Mouse (Mus musculus): ENCODE measurements around the gene Gda. TPM values are rescaled to one million over a fixed set of nuclear protein-coding genes. Genes with fewer than 3 reads are reported as not detected.

Gene Gda
- polyA plus RNA-seq, 1 experiment, result 1.3 TPM

DNA sequence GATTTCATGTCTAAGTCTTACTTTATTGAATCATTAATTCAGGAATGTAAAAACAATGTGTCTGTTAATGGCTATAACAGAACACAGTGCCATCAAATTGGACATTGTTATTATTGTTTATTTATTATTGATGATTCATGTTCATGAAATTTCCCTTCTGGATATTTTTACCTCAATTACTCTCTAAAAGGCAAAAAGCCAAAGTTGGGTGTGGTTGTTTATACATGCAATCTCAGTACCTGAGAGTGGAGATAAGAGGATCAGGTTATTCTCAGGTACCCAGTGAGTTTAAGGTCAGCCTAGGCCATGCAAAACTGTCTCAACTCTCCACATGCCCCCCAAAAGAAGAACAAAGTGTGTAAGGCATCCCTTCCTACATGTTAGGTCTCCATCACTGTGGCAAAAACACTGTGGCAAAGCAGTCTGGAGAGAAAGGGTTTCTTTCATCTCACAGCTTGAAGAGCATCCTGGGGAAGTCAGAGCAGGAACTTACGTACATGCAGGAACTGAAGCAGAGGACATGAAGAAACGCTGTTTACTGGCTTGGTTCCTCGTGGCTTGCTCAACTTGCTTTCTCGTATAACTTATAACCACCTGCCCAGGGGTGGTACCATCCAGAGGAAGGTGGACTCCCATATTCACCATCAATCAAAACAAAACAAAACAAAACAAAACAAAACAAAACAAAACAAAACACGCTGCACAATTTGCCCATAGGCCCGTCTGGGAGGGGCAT, 89.6 kb downstream of the Gda start:
- no peak for TF ChIP-seq POLR2A (IDR thresholded peaks at IDR 0.05; ENCODE audit: low read depth, low read length)
- no peak for TF ChIP-seq CTCF (IDR thresholded peaks at IDR 0.05; ENCODE audit: borderline replicate concordance, insufficient read depth, low read length)
- Histone ChIP-seq H3K4me1 (ENCODE audit: control insufficient read depth, insufficient read depth, low read length) (no peaks in the 10 kb centered on the region), H3K27ac (ENCODE audit: insufficient read depth, low read length) (no peak overlapping the region), H3K4me3 (ENCODE audit: insufficient read depth, low read length) (no peak overlapping the region)

DNA sequence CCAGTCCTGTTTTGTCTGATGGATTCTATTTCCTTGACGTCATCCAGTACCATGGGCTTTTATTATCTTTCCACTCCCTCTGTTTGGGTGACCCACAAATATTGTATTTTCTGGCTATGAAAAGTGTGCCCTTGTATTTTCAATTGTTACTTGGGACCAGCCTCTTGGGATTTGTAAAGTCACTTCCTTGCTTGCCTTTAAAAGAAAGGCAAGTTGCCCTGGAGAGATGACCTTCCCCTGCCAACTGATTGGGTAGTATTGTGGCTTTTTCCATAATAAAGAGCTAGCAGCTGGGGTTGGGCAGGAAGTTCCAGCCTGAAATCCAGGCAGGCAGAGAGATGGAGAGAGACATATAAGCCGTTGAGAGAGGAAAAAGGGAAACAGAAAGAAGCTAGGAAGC, 91.5 kb downstream of the Gda start:
- no peaks in the 10 kb centered on the region for H3K4me1 ChIP-seq (ENCODE audit: control insufficient read depth, insufficient read depth, low read length)
- H3K4me3 ChIP-seq (ENCODE audit: insufficient read depth, low read length), result no peak overlapping the region
- TF ChIP-seq POLR2A (IDR thresholded peaks at IDR 0.05; ENCODE audit: low read depth, low read length) (no peak), CTCF (IDR thresholded peaks at IDR 0.05; ENCODE audit: borderline replicate concordance, insufficient read depth, low read length) (no peak)
- H3K27ac ChIP-seq (ENCODE audit: insufficient read depth, low read length), result no peak overlapping the region

DNA sequence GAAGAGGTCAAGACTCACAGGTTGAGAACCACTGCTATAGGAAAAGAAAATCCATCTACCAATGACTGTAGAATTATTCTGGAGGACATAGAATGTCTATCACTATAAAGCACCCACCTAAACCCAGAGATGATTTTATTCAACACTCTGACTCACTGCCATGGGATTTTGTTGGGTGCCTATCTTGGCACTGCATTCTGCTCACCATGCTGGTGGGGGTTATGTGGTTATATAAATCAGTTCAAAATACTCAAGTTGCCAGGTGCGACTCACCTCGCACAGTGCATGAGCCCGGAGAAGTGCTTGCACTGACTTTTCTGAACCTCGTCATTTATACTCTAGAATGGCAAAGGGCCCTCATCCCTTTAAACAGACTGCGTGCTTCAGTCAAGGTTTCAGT, 94.0 kb downstream of the Gda start:
- no peaks in the 10 kb centered on the region for H3K4me1 ChIP-seq (ENCODE audit: control insufficient read depth, insufficient read depth, low read length)
- H3K27ac ChIP-seq (ENCODE audit: insufficient read depth, low read length), result no peak overlapping the region
- TF ChIP-seq CTCF (IDR thresholded peaks at IDR 0.05; ENCODE audit: borderline replicate concordance, insufficient read depth, low read length), result no peak
- TF ChIP-seq POLR2A (IDR thresholded peaks at IDR 0.05; ENCODE audit: low read depth, low read length), result no peak

DNA sequence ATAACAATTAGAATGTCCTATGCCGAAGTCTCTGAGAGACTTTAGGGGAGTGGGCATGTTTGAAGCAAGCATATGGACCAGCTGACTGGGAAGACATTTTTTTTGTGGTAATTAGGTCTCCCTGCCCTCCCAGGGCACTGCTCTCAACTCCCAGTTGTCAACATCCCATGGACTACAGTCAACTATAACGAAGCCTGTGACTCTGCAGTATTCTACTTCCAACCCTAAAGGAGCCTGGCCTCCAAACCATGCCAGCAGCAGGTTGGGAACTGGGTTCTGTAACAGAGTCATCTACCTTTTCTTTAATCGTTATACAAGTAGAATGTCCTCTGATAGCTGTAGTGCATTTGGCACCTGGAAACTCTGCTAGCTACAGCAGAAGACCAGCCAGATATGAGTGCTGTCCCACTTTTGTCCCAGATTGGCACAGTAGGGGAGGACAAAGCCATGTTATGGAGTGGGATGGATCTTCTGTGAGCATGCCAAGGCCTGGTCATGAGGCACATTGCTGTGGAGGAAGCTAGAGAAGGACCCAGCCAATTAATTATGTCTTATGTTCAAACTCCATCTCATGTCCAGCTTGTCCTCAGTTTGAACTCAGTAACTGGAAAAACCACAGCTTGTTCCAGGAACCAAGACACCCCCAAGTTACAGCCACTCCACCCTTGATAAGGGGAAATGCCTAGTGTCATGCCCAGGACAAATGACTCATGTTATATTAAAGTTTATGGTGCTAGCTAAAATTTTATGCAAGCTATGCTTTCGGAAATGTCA, 96.6 kb downstream of the Gda start:
- H3K4me1 ChIP-seq (ENCODE audit: control insufficient read depth, insufficient read depth, low read length), result no peaks in the 10 kb centered on the region
- H3K27ac ChIP-seq (ENCODE audit: insufficient read depth, low read length), result no peak overlapping the region
- no peak for TF ChIP-seq CTCF (IDR thresholded peaks at IDR 0.05; ENCODE audit: borderline replicate concordance, insufficient read depth, low read length)
- TF ChIP-seq POLR2A (IDR thresholded peaks at IDR 0.05; ENCODE audit: low read depth, low read length), result no peak
- H3K4me3 ChIP-seq (ENCODE audit: insufficient read depth, low read length), result no peak overlapping the region

More for the DNA sequence above, 94.0 kb downstream of the Gda start:
- H3K4me3 ChIP-seq (ENCODE audit: insufficient read depth, low read length), result no peak overlapping the region

DNA sequence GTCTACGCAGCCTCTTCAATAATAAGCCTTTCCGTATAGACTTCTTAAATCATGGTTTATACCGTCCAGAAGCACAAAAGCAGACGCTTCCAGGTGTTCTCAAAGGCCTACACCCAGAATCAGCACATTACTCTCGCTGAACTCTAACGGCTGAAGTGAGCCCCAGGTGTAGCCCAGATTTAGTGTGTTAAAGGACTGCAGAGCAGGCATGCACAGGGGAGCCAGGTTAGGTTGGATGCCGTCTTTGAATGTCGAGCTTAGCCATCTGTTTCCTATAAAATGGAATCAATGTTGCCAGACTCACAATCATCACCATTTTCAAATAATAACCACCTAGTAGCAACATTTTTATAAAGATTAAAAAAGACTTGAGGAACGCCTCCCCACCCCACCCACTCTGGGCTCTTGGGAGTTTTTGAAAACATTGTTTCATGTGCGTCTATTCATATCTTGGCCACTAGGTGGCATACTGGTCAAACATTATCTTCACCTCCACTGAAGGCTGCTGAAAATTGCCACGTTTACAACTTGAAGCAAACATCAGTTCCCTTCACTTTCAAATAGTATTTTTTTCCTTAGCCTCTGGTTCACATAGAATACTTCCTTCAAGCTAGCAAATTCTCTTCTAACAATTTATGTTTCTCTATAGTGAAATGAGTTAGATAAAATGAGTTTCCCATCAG, 100.0 kb downstream of the Gda start:
- Histone ChIP-seq H3K27ac (ENCODE audit: insufficient read depth, low read length) (no peak overlapping the region), H3K4me3 (ENCODE audit: insufficient read depth, low read length) (no peak overlapping the region), H3K4me1 (ENCODE audit: control insufficient read depth, insufficient read depth, low read length) (no peaks in the 10 kb centered on the region)
- TF ChIP-seq POLR2A (IDR thresholded peaks at IDR 0.05; ENCODE audit: low read depth, low read length) (no peak), CTCF (IDR thresholded peaks at IDR 0.05; ENCODE audit: borderline replicate concordance, insufficient read depth, low read length) (no peak)

DNA sequence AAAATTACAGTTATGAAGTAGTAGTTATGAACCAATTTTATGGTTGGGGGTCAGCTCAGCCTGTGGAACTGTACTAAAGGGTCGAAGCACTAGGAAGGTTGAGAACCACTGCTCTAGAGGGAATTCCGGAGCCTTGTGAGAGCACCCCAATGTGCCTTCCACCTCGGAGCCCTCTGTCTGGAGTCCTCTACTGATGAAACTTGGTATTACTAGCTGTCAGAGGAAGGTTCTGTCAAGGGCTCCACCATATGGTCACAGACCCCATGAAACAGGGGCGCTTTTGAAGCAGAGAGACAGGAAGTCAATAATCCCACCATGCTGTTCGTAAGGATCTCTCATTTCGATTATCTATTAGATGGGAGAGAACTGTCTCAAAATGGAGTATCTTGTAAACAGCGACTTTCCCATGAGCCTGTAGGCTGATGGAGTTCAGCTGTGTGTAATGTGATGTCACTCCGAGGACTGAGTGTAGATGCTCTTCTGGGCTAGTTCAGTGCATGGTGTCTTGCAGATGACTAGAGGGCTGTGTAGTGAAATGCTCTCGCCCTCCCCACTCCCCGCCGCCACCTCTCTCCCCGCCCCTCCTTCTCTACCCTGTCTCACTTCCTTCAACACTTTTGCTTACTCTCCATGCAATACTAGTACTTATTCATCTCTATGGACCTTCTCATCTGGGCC, 100.7 kb downstream of the Gda start:
- H3K4me1 ChIP-seq (ENCODE audit: control insufficient read depth, insufficient read depth, low read length), result no peaks in the 10 kb centered on the region
- no peak overlapping the region for H3K27ac ChIP-seq (ENCODE audit: insufficient read depth, low read length)
- no peak overlapping the region for H3K4me3 ChIP-seq (ENCODE audit: insufficient read depth, low read length)
- no peak for TF ChIP-seq POLR2A (IDR thresholded peaks at IDR 0.05; ENCODE audit: low read depth, low read length)
- TF ChIP-seq CTCF (IDR thresholded peaks at IDR 0.05; ENCODE audit: borderline replicate concordance, insufficient read depth, low read length), result no peak

DNA sequence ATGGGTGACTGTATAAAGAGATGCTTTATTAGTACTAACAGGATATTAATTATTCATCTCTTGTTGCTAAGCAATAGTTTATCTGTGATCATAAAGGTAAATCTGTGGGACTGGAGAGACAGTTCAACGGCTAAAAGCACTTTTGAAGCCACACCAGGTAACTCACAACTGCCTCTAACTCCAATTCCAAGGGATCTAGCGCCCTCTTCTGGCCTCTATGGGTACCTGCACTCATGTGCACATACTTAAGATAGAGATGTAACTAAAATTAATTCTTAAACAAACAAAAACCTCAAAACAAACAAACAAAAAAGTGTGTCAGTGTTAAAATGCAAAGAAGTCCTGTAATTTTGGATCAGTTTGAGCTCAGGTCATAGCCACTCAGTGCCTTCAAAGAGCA, 101.9 kb downstream of the Gda start:
- Histone ChIP-seq H3K27ac (ENCODE audit: insufficient read depth, low read length) (no peak overlapping the region), H3K4me3 (ENCODE audit: insufficient read depth, low read length) (no peak overlapping the region), H3K4me1 (ENCODE audit: control insufficient read depth, insufficient read depth, low read length) (no peaks in the 10 kb centered on the region)
- TF ChIP-seq CTCF (IDR thresholded peaks at IDR 0.05; ENCODE audit: borderline replicate concordance, insufficient read depth, low read length), result no peak
- TF ChIP-seq POLR2A (IDR thresholded peaks at IDR 0.05; ENCODE audit: low read depth, low read length), result no peak

DNA sequence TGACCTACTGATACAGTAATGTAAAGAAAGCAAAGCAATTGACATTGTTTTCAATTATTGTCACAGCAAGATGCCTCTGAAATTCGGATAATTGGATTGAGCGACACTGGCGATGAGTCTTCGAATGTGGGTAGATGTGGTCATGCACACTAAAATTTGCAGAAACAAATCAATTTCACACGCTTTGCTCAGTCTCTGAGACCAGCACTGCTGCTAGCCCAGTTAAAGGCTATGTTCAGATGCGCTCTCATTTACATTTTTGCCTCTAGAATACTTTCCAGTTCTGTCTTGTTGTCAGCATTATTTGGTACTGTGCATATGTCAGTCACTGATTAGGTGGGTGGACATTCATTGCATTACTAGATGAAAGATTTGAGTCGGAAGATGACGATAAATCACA, 102.5 kb downstream of the Gda start:
- no peak overlapping the region for H3K4me3 ChIP-seq (ENCODE audit: insufficient read depth, low read length)
- no peak for TF ChIP-seq POLR2A (IDR thresholded peaks at IDR 0.05; ENCODE audit: low read depth, low read length)
- no peak for TF ChIP-seq CTCF (IDR thresholded peaks at IDR 0.05; ENCODE audit: borderline replicate concordance, insufficient read depth, low read length)
- no peaks in the 10 kb centered on the region for H3K4me1 ChIP-seq (ENCODE audit: control insufficient read depth, insufficient read depth, low read length)
- no peak overlapping the region for H3K27ac ChIP-seq (ENCODE audit: insufficient read depth, low read length)

DNA sequence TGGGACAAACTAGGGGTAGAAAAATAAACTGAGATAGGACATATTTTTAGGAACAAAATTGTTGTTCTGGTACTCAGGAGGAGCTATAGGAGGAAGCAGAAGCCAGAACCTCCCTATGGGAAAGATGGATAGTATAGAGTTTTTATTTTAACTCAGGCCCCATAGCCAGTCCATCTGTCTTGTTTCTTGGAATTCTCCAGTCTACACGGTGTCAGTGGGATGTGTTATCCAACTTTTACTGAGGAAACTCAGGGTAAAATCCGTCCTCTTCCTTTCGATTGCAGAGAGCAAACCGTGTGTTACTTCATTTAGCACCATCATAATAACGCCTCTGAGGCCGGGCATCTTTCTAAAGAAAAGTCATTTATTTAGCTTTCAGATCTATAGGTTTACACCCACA, 104.1 kb downstream of the Gda start:
- Histone ChIP-seq H3K4me1 (ENCODE audit: control insufficient read depth, insufficient read depth, low read length) (no peaks in the 10 kb centered on the region), H3K27ac (ENCODE audit: insufficient read depth, low read length) (no peak overlapping the region), H3K4me3 (ENCODE audit: insufficient read depth, low read length) (no peak overlapping the region)
- no peak for TF ChIP-seq POLR2A (IDR thresholded peaks at IDR 0.05; ENCODE audit: low read depth, low read length)
- no peak for TF ChIP-seq CTCF (IDR thresholded peaks at IDR 0.05; ENCODE audit: borderline replicate concordance, insufficient read depth, low read length)

Measured in embryonic fibroblast, embryonic 13.5 days (primary cell).